Mouse (Mus musculus): ENCODE data around the gene Usp21. TPM values are rescaled to one million over a fixed set of nuclear protein-coding genes. Genes with fewer than 3 reads are reported as not detected.
A peak's percentile ranks its signal among the peaks of the same experiment; 100 is the strongest.
"Not testable (repeated sequence)": the region's sequence is repeated elsewhere in the genome, so short reads cannot be mapped to it uniquely, and the experiment has no call there.

The Usp21 gene
- 126 and 130 TPM in 2 replicates for polyA plus RNA-seq (2015; fragmentation: Nextera tagmentation; extraction: Ambion mirVana)

DNA sequence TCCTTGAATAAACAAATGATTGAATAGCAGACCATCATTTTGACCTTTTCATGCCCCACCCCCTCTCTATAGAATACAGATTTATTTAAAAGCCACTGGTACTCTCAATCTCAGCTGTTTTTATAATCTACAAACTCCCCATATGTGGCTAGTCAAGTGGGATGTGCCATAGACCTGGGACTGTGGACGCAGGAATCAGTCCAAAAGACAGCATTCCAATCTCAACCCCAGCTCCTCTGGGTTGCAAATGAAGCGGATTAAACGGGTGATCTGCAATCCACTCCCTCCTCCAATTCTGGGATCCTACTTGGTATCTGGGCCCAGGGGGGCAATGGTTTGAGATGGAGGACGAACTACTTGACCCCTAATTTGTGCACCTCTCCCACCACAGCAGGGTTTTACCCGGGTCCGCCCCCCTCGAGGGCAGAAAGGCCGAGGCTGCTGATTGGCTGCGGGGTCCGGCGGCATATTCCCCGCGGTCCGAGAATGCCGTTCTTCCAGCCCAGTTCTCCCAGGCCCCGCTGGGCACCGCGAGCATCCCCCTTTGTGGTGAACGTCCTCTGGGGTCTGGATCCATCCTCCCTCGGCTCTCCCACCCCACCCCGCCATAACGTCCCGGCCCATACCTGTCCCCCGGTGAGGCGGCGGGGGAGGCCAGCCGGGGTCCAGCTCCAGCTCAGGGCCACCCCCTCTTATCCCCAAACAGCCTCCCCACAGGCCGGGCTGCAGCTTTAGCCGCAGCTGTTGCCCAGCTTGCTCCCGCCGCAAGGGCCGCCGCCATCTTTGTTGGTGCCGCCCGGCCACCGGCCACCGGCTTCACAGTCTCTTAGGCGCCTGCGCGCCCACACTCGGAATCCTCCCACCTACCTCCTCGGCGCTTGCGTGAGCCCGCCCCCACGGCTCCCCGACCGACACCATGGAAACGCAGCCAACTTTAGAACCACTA is at the start of gene Usp21:
Usp21 (minus strand) TSS at position 856 of the 946 bp plus-strand sequence.
- Histone ChIP-seq H3K27ac (ENCODE audit: low read length) (peak within 1 kb of the TSS; percentile 92), H3K4me2 (ENCODE audit: low read length) (peak within 1 kb of the TSS; percentile 80), H3K27me3 (replicated peaks; ENCODE audit: control insufficient read depth, insufficient read depth, low read length) (no peaks in the 10 kb centered on the region), H3K4me3 (replicated peaks; ENCODE audit: low read length) (peak within 1 kb of the TSS; percentile 97), H3K9me3 (ENCODE audit: control insufficient read depth, low read length) (no peaks in the 10 kb centered on the region), H3K4me1 (replicated peaks; ENCODE audit: control insufficient read depth, insufficient read depth, low read length) (peaks cover 25% of the 10 kb centered on the region), H3K9ac (replicated peaks; ENCODE audit: low read depth, low read length) (peak within 1 kb of the TSS; percentile 99), H3K36me3 (ENCODE audit: control insufficient read depth, insufficient read depth) (peaks cover 15% of the 10 kb centered on the region; the same call in 1 of the 2 replicates)
- peak; percentile 96 for ATAC-seq
- under 1% methylated on average over 49 of the region's 49 CpGs for WGBS

DNA sequence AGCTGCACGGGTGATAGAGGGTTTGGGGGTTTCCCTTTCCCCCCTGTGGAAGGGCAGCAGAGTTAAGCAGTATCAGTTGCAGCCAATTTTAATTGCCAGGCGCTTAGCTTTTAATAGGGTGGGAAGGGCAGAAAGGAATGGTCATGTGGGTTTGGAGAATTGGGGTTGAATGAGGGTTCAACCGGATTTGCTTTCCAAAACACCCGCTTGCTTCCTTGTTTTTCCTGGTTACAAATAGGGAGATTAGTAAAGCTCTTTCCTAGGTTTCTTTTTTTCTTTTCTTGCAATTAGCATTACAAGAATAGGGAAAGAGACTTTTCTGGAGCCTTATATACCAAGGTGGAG is 42.4 kb upstream of the Usp21 start:
- Histone ChIP-seq H3K27me3 (replicated peaks; ENCODE audit: control insufficient read depth, insufficient read depth, low read length) (no peaks in the 10 kb centered on the region), H3K4me2 (ENCODE audit: low read length) (peak overlapping the region; percentile 83), H3K9ac (replicated peaks; ENCODE audit: low read depth, low read length) (peak overlapping the region; percentile 96), H3K4me1 (replicated peaks; ENCODE audit: control insufficient read depth, insufficient read depth, low read length) (peaks cover 40% of the 10 kb centered on the region), H3K4me3 (replicated peaks; ENCODE audit: low read length) (peak overlapping the region; percentile 88), H3K9me3 (ENCODE audit: control insufficient read depth, low read length) (no peaks in the 10 kb centered on the region), H3K36me3 (ENCODE audit: control insufficient read depth, insufficient read depth) (0 out of 2 replicates have a peak, but pooled peaks cover 2% of the 10 kb centered on the region), H3K27ac (ENCODE audit: low read length) (peak overlapping the region; percentile 99)
- WGBS, result 0% methylated on average over 4 of the region's 4 CpGs
- ATAC-seq, result no peak

GRCm38 (mm10) chr1:171329433-171330215 is 41.8 kb upstream of the Usp21 start:
- H3K4me2 ChIP-seq (ENCODE audit: low read length), result peak overlapping the region; percentile 83
- peaks cover 40% of the 10 kb centered on the region for H3K4me1 ChIP-seq (replicated peaks; ENCODE audit: control insufficient read depth, insufficient read depth, low read length)
- peak overlapping the region; percentile 99 for H3K27ac ChIP-seq (ENCODE audit: low read length)
- peak overlapping the region; percentile 96 for H3K9ac ChIP-seq (replicated peaks; ENCODE audit: low read depth, low read length)
- peak overlapping the region; percentile 88 for H3K4me3 ChIP-seq (replicated peaks; ENCODE audit: low read length)
- peak; percentile 83 for ATAC-seq
- under 1% methylated on average over 40 of the region's 61 CpGs for WGBS
- no peaks in the 10 kb centered on the region for H3K36me3 ChIP-seq (ENCODE audit: control insufficient read depth, insufficient read depth)
- H3K27me3 ChIP-seq (replicated peaks; ENCODE audit: control insufficient read depth, insufficient read depth, low read length), result no peaks in the 10 kb centered on the region
- H3K9me3 ChIP-seq (ENCODE audit: control insufficient read depth, low read length), result no peaks in the 10 kb centered on the region

- Histone ChIP-seq H3K27ac (ENCODE audit: low read length) (peak within 1 kb of the TSS; percentile 99), H3K4me3 (replicated peaks; ENCODE audit: low read length) (peak within 1 kb of the TSS; percentile 88), H3K36me3 (ENCODE audit: control insufficient read depth, insufficient read depth) (no peaks in the 10 kb centered on the region), H3K9ac (replicated peaks; ENCODE audit: low read depth, low read length) (peak within 1 kb of the TSS; percentile 96), H3K4me2 (ENCODE audit: low read length) (peak within 1 kb of the TSS; percentile 94), H3K9me3 (ENCODE audit: control insufficient read depth, low read length) (no peaks in the 10 kb centered on the region), H3K4me1 (replicated peaks; ENCODE audit: control insufficient read depth, insufficient read depth, low read length) (peaks cover 40% of the 10 kb centered on the region), H3K27me3 (replicated peaks; ENCODE audit: control insufficient read depth, insufficient read depth, low read length) (no peaks in the 10 kb centered on the region)
- ATAC-seq, result peak; percentile 97
- under 1% methylated on average over 38 of the region's 48 CpGs for WGBS
These were observed 41.1 kb upstream of the Usp21 start, which contains the start of gene Dedd for GRCm38 (mm10) chr1:171328839-171329432. Gene Dedd, plus strand, starts transcription at chr1:171329145.

DNA sequence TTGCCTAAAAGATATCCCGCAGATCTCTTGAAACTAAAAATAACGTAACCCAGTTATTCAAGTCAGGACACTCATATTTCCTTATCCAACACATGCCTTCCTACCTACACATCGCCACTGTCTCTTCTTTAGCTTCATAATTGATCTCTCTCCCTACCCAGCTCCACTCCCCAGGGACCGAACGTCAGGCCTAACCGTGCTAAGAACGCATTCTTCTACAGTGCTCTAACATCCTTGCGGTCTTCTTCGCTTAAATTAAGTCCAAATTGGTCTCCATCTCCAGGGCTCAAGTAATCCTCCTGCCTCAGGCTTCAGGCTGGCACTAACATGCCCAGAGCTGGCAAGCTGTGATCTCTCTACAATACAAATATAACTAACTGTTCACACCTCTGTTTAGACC is 40.5 kb upstream of the Usp21 start:
- Histone ChIP-seq H3K4me1 (replicated peaks; ENCODE audit: control insufficient read depth, insufficient read depth, low read length) (peaks cover 38% of the 10 kb centered on the region), H3K9ac (replicated peaks; ENCODE audit: low read depth, low read length) (peak overlapping the region; percentile 96), H3K4me3 (replicated peaks; ENCODE audit: low read length) (peak overlapping the region; percentile 88), H3K36me3 (ENCODE audit: control insufficient read depth, insufficient read depth) (no peaks in the 10 kb centered on the region), H3K27ac (ENCODE audit: low read length) (peak overlapping the region; percentile 99), H3K27me3 (replicated peaks; ENCODE audit: control insufficient read depth, insufficient read depth, low read length) (no peaks in the 10 kb centered on the region), H3K9me3 (ENCODE audit: control insufficient read depth, low read length) (no peaks in the 10 kb centered on the region), H3K4me2 (ENCODE audit: low read length) (peak overlapping the region; percentile 94)
- WGBS, result 38% methylated on average over 9 of the region's 9 CpGs
- ATAC-seq, result no peak

GRCm38 (mm10) chr1:171326588-171326987 is 38.8 kb upstream of the Usp21 start:
- not testable (repeated sequence) for H3K36me3 ChIP-seq (ENCODE audit: control insufficient read depth, insufficient read depth); H3K9me3 ChIP-seq (ENCODE audit: control insufficient read depth, low read length); H3K9ac ChIP-seq (replicated peaks; ENCODE audit: low read depth, low read length); H3K27me3 ChIP-seq (replicated peaks; ENCODE audit: control insufficient read depth, insufficient read depth, low read length); H3K4me2 ChIP-seq (ENCODE audit: low read length); H3K27ac ChIP-seq (ENCODE audit: low read length); H3K4me3 ChIP-seq (replicated peaks; ENCODE audit: low read length); ATAC-seq
- peaks cover 29% of the 10 kb centered on the region for H3K4me1 ChIP-seq (replicated peaks; ENCODE audit: control insufficient read depth, insufficient read depth, low read length)
- 85% methylated on average over 3 of the region's 4 CpGs for WGBS

GRCm38 (mm10) chr1:171325571-171325970 is 37.8 kb upstream of the Usp21 start:
- WGBS, result 95% methylated on average over 2 of the region's 2 CpGs
- Histone ChIP-seq H3K4me1 (replicated peaks; ENCODE audit: control insufficient read depth, insufficient read depth, low read length) (peaks cover 22% of the 10 kb centered on the region), H3K4me3 (replicated peaks; ENCODE audit: low read length) (no peak overlapping the region), H3K27me3 (replicated peaks; ENCODE audit: control insufficient read depth, insufficient read depth, low read length) (no peaks in the 10 kb centered on the region), H3K27ac (ENCODE audit: low read length) (no peak overlapping the region), H3K4me2 (ENCODE audit: low read length) (no peak overlapping the region), H3K9ac (replicated peaks; ENCODE audit: low read depth, low read length) (no peak overlapping the region), H3K9me3 (ENCODE audit: control insufficient read depth, low read length) (no peaks in the 10 kb centered on the region), H3K36me3 (ENCODE audit: control insufficient read depth, insufficient read depth) (no peaks in the 10 kb centered on the region)
- no peak for ATAC-seq

DNA sequence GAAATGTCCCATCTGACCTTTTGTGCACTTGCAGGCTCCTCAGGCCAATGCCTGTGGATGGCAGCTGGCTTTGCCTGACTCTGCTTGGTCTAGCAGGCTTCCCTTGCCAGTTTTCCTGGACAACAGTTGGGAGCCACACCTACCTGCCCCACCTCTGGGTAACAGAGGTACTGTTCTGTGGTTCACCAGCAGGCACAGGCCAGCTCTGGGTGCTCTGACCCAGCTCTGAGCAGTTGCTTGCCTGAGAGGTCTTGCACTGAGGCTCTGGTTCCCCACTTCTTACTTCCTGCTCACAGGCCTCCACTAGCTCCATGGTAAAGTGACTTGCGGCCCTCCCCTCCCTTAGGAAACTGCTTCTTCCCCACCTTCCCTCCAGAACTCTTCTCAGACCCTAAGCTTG is 34.2 kb upstream of the Usp21 start:
- H3K36me3 ChIP-seq (ENCODE audit: control insufficient read depth, insufficient read depth), result no peaks in the 10 kb centered on the region
- no peaks in the 10 kb centered on the region; the same call in 1 of the 2 replicates for H3K27me3 ChIP-seq (replicated peaks; ENCODE audit: control insufficient read depth, insufficient read depth, low read length)
- H3K9me3 ChIP-seq (ENCODE audit: control insufficient read depth, low read length), result no peaks in the 10 kb centered on the region
- no peak overlapping the region for H3K4me2 ChIP-seq (ENCODE audit: low read length)
- H3K4me1 ChIP-seq (replicated peaks; ENCODE audit: control insufficient read depth, insufficient read depth, low read length), result peaks cover 3% of the 10 kb centered on the region
- 100% methylated on average over 1 of the region's 1 CpGs for WGBS
- H3K27ac ChIP-seq (ENCODE audit: low read length), result no peak overlapping the region
- H3K4me3 ChIP-seq (replicated peaks; ENCODE audit: low read length), result no peak overlapping the region
- no peak overlapping the region for H3K9ac ChIP-seq (replicated peaks; ENCODE audit: low read depth, low read length)
- ATAC-seq, result 0 out of 2 replicates have a peak, but pooled peaks have one; percentile 33

DNA sequence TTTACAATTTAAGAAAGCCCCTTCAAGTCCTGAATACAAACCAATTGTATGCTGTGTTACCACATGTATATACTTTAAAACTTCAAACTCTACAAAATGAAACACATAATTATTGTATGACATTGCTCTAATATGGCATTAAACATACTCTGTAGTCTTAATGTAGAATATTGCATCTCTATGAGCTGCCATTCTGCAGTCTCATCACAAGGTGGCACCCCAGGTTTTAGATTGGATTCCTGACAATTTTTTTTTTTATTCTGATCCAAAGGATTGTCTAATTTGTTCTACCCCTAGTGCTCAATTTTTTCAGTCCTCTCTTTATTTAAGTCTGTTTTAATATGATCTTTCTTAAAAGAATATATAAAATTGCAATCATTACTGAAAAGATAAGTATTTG is 33.6 kb upstream of the Usp21 start:
- Histone ChIP-seq H3K4me1 (replicated peaks; ENCODE audit: control insufficient read depth, insufficient read depth, low read length) (peaks cover 3% of the 10 kb centered on the region; the same call in 1 of the 2 replicates), H3K27ac (ENCODE audit: low read length) (no peak overlapping the region), H3K4me3 (replicated peaks; ENCODE audit: low read length) (no peak overlapping the region), H3K9ac (replicated peaks; ENCODE audit: low read depth, low read length) (no peak overlapping the region), H3K27me3 (replicated peaks; ENCODE audit: control insufficient read depth, insufficient read depth, low read length) (no peaks in the 10 kb centered on the region; the same call in 1 of the 2 replicates), H3K36me3 (ENCODE audit: control insufficient read depth, insufficient read depth) (no peaks in the 10 kb centered on the region), H3K4me2 (ENCODE audit: low read length) (no peak overlapping the region), H3K9me3 (ENCODE audit: control insufficient read depth, low read length) (no peaks in the 10 kb centered on the region)
- ATAC-seq, result no peak
